Mouse (Mus musculus) erythroblast, embryonic 14.5 days (primary cell): ENCODE measurements around the gene Mgst2.

Experiments used
- GATA1 ChIP-seq: IDR thresholded peaks from 2 replicates; pipeline ENCODE4 v1.6.1; 2012; ENCODE audit warnings: low read length, inconsistent platforms, mixed read lengths
- TAL1 ChIP-seq: IDR thresholded peaks from 3 replicates; pipeline ENCODE4 v1.6.1; 2012; ENCODE audit warnings: low read length, inconsistent platforms, mixed read lengths

DNA sequence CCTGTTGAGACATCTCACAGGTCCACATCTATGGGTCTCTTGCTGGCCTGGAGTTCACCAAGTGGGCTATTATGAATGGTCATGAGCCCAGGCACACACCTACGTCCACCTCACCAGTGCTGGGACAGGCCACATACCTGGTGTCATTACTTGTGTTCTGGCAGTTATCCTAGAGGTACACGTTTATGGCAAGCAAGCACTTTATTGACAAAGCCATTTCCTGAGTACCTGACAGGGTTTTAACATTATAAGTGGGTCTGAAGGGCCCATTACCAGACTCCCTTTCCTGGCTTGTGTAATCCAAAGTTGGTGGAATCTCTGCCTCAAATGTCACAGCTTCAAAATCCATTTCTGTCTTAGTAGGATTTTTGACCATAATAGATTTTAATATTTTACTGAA, 36.2 kb upstream of the Mgst2 start:
- no peak for TF ChIP-seq GATA1
- TF ChIP-seq TAL1, result no peak
